Mouse (Mus musculus): ENCODE data around the gene Pou2f1. TPM values are rescaled to one million over a fixed set of nuclear protein-coding genes. Genes with fewer than 3 reads are reported as not detected.
A peak's percentile ranks its signal among the peaks of the same experiment; 100 is the strongest.

Gene Pou2f1
- polyA plus RNA-seq (2015; fragmentation: Nextera tagmentation; extraction: Ambion mirVana): 4.3 and 5.5 TPM in 2 replicates

- H3K36me3 ChIP-seq: no peaks in the 10 kb centered on the region
- H3K4me3 ChIP-seq (replicated peaks): peak within 1 kb of the TSS; percentile 99
- ATAC-seq (ENCODE audit: low read depth) (peak; percentile 91), DNase-seq (peak; percentile 96)
- peaks cover 36% of the 10 kb centered on the region for H3K4me1 ChIP-seq (replicated peaks)
- WGBS (ENCODE audit: insufficient replicate concordance): under 1% methylated on average over 42 of the region's 61 CpGs
- H3K4me2 ChIP-seq: peak within 1 kb of the TSS; percentile 99
- peak within 1 kb of the TSS; percentile 88 for H3K27ac ChIP-seq
- H3K9ac ChIP-seq: peak within 1 kb of the TSS; percentile 98
- no peaks in the 10 kb centered on the region for H3K27me3 ChIP-seq
- no peaks in the 10 kb centered on the region for H3K9me3 ChIP-seq (replicated peaks)
These were observed at the start of gene Pou2f1 for GRCm38 (mm10) chr1:166002520-166003155. Gene Pou2f1, minus strand, starts transcription at chr1:166002678.

DNA sequence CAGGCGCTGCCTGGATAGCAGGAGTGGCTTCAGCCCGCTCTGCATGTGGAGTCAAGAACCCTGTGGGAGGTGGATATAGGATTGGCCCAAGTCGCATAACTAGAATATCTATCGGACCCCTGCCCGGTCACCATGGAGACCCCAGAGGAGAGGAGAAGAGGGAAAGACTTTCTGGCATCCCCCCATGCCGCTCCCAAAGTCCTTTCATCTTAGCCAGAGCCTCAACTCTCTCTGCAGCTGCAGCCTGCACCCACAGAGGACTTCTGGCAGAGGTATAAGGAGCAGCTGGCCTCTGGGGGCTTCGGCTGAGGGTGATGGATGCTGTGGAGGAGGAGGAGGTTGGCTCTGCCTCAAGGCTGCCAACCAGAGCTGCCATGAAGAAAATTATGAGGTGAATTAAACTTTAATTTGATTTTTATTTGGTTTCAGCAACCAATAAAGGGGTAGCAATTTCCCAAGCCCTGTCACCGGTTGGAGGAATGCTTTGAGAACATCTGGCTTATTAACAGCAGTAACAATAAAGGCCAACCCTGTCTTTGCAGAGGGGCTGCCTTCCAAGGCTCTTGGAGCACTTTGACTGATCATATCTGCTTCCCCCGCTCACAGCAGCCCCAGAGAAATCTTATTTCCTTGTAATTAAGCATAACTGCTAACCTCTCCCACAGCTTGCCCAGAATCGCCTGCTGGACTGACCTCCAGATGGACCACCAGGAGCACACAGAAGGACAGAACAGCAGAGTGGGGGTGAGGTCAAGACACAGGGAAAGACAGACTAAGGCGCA lies 46.8 kb upstream of the Pou2f1 start:
- ATAC-seq (ENCODE audit: low read depth): no peak
- peaks cover 19% of the 10 kb centered on the region for H3K4me1 ChIP-seq (replicated peaks)
- no peaks in the 10 kb centered on the region for H3K9me3 ChIP-seq (replicated peaks)
- peaks cover 43% of the 10 kb centered on the region for H3K27me3 ChIP-seq
- H3K36me3 ChIP-seq: no peaks in the 10 kb centered on the region
- H3K4me3 ChIP-seq (replicated peaks): peak overlapping the region; percentile 39; the same call in 1 of the 2 replicates
- WGBS (ENCODE audit: insufficient replicate concordance): 25% methylated on average over 11 of the region's 11 CpGs
- H3K4me2 ChIP-seq: peak overlapping the region; percentile 65
- H3K9ac ChIP-seq: no peak overlapping the region
- DNase-seq: no peak
- no peak overlapping the region for H3K27ac ChIP-seq

- peak overlapping the region; percentile 65 for H3K4me2 ChIP-seq
- H3K27me3 ChIP-seq: peaks cover 47% of the 10 kb centered on the region
- ATAC-seq (ENCODE audit: low read depth) (no peak), DNase-seq (no peak)
- H3K36me3 ChIP-seq: no peaks in the 10 kb centered on the region
- no peak overlapping the region for H3K27ac ChIP-seq
- H3K9me3 ChIP-seq (replicated peaks): no peaks in the 10 kb centered on the region
- WGBS (ENCODE audit: insufficient replicate concordance): 1% methylated on average over 23 of the region's 23 CpGs
- no peak overlapping the region for H3K9ac ChIP-seq
- H3K4me3 ChIP-seq (replicated peaks): peak overlapping the region; percentile 39
- H3K4me1 ChIP-seq (replicated peaks): peaks cover 16% of the 10 kb centered on the region
These were observed 45.9 kb upstream of the Pou2f1 start for GRCm38 (mm10) chr1:166048230-166048911.

DNA sequence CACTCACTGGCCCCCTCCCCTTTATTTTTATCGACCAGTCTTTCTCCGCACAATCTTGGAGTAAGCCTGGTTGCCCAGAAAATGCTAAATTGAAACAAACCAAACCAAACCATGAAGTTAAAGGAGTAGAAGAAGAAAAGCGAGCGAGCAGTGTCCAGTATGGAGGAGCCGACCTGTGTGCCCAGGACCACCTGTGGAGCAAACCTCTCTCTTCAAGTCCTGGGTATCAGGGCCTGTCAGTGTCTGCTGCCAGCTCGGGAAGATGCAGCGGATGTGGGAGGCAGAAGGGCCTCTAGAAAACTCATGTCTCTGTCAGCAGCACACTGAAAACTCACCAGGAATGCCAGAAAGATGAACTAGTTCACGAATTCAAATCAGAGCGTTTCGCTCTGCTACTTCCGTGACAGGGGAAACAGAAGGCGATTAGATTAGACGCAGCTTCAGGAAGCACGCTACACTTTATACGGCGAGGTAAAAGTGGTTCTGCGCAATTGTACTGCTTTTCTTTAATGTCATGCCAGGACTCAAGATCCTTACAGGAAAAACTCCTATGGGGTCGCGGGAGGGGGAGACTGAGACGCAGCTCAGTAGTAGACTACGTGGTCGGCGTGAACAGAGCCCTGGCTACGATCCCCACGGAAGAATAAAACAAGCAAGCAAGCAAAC lies 45.2 kb upstream of the Pou2f1 start:
- Histone ChIP-seq H3K9me3 (replicated peaks) (no peaks in the 10 kb centered on the region), H3K36me3 (no peaks in the 10 kb centered on the region), H3K4me2 (peak overlapping the region; percentile 65), H3K27me3 (peaks cover 51% of the 10 kb centered on the region), H3K4me1 (replicated peaks) (peaks cover 13% of the 10 kb centered on the region), H3K9ac (no peak overlapping the region), H3K27ac (no peak overlapping the region), H3K4me3 (replicated peaks) (peak overlapping the region; percentile 39)
- WGBS (ENCODE audit: insufficient replicate concordance): 7% methylated on average over 25 of the region's 25 CpGs
- DNase-seq: no peak
- no peak for ATAC-seq (ENCODE audit: low read depth)

DNA sequence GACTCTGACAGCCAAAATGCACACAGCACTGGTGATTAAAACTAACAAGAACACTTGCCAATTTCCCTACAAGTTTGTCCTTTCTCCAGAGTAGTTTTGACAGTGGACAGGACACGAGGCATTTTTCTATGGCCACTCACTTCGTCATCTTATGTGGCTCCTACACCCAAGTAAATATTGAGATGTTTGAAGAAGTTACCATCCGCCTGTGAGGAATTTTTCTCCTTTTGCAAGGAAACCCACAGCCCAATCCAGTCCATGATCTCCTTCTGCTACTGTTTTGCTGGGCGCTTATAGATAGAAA lies 43.4 kb upstream of the Pou2f1 start:
- no peak overlapping the region for H3K9ac ChIP-seq
- no peak overlapping the region for H3K4me2 ChIP-seq

GRCm38 (mm10) chr1:166045060-166045893 lies 42.8 kb upstream of the Pou2f1 start:
- Histone ChIP-seq H3K4me1 (replicated peaks) (peaks cover 13% of the 10 kb centered on the region), H3K27ac (no peak overlapping the region)
- DNase-seq: no peak

More for the DNA sequence above, 43.4 kb upstream of the Pou2f1 start:
- ATAC-seq (ENCODE audit: low read depth): no peak
- H3K36me3 ChIP-seq: no peaks in the 10 kb centered on the region
- DNase-seq: no peak
- H3K4me3 ChIP-seq (replicated peaks): no peak overlapping the region
- peaks cover 13% of the 10 kb centered on the region for H3K4me1 ChIP-seq (replicated peaks)
- H3K27ac ChIP-seq: no peak overlapping the region
- 58% methylated on average over 4 of the region's 4 CpGs for WGBS (ENCODE audit: insufficient replicate concordance)
- peaks cover 55% of the 10 kb centered on the region for H3K27me3 ChIP-seq
- no peaks in the 10 kb centered on the region for H3K9me3 ChIP-seq (replicated peaks)

DNA sequence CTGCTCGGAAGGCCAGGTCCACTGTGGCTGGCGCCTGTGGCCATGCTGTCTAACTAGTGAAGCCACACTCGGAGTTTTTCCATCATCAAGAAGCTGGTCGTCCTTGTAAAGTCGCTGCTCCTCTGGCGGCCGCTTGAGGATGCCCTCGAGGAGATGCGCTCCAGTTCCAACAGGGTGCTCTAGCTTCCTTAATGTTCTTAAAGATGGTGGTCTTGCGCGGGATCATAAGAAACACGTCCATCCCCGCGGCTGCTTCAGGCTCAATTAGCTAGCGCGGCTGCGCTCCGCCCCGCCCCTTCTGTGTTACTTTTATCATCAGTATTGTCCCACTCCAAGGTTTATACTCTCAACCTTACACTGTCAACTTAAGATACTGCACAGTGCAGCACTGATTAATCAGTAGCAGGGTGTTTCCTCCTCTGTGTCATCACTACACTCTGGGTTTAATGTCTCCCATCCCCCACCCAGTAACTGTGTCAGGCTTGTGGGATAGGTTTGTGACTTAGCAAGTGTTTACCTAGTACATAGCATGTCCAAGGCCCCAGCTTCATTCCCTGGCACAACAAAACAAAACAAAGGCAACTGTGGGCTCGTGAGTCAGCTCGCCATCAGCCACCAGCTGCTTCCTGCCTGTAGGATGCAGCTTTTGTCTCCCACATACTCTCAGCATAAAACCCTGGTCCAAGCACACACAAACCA lies 41.1 kb upstream of the Pou2f1 start:
- no peaks in the 10 kb centered on the region for H3K36me3 ChIP-seq
- peaks cover 11% of the 10 kb centered on the region for H3K4me1 ChIP-seq (replicated peaks)
- WGBS (ENCODE audit: insufficient replicate concordance): 49% methylated on average over 21 of the region's 21 CpGs
- peaks cover 43% of the 10 kb centered on the region for H3K27me3 ChIP-seq
- no peak overlapping the region for H3K9ac ChIP-seq
- no peaks in the 10 kb centered on the region for H3K9me3 ChIP-seq (replicated peaks)
- H3K4me3 ChIP-seq (replicated peaks): no peak overlapping the region
- no peak overlapping the region for H3K27ac ChIP-seq
- H3K4me2 ChIP-seq: no peak overlapping the region
- DNase-seq (no peak), ATAC-seq (ENCODE audit: low read depth) (peak; percentile 31; the same call in 1 of the 2 replicates)

More at GRCm38 (mm10) chr1:166045060-166045893, 42.8 kb upstream of the Pou2f1 start:
- Histone ChIP-seq H3K4me3 (replicated peaks) (no peak overlapping the region), H3K36me3 (no peaks in the 10 kb centered on the region), H3K27me3 (peaks cover 55% of the 10 kb centered on the region), H3K9me3 (replicated peaks) (no peaks in the 10 kb centered on the region), H3K9ac (no peak overlapping the region), H3K4me2 (no peak overlapping the region)
- ATAC-seq (ENCODE audit: low read depth): no peak
- WGBS (ENCODE audit: insufficient replicate concordance): 42% methylated on average over 14 of the region's 14 CpGs

DNA sequence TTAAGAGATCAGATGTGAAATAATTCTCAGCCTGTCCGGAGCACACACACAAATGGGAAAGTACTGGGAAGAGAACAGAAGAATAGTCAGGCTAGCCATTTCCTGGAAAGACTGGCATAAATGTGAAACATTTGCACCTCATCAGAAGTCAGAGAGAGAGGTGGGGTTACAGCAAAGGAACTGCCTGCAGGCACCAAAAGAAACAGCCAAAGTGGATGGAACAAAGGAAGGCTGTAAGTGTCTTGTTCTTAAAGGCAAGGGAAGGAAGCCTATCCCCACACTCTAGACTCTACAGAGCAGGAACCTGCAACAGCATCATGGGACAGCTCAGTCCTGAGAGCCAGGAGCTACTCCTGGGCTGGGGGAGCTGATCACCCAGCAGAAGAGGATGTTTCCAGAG lies 39.0 kb upstream of the Pou2f1 start:
- 58% methylated on average over 1 of the region's 1 CpGs for whole genome bisulfite sequencing (ENCODE audit: insufficient replicate concordance)
- Histone ChIP-seq H3K4me1 (replicated peaks) (no peaks in the 10 kb centered on the region; the same call in 1 of the 2 replicates), H3K36me3 (no peaks in the 10 kb centered on the region), H3K4me2 (no peak overlapping the region), H3K4me3 (replicated peaks) (no peak overlapping the region), H3K9ac (no peak overlapping the region), H3K27me3 (peaks cover 22% of the 10 kb centered on the region), H3K9me3 (replicated peaks) (no peaks in the 10 kb centered on the region), H3K27ac (no peak overlapping the region)
- DNase-seq (no peak), ATAC-seq (ENCODE audit: low read depth) (no peak)

DNA sequence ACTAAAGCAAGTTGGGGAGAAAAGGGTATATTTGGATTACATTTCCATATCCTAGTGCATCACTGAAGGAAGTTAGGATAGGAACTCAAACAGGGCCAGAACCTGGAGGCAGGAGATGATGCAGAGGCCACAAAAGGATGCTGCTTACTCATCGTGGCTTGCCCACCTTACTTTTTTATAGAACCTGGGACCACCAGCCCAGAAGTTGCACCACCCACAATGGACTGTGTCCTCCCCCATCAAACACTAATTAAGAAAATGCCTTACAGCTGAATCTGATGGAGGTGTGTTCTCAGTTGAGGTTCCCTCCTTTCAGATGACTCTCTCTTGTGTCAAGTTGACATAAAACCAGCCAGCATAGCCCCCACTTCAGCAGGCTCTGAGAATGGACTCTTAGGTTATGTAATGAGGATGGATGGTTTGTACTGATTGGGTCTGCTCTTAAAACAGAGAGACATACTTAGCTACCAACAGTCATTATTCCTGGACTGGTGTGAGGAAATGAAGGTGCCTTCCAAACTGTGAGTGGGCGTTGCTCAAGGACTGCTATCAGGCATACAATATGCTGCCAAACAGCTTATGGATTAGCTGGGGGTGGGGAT lies 36.4 kb upstream of the Pou2f1 start:
- H3K27me3 ChIP-seq: peaks cover 11% of the 10 kb centered on the region
- whole genome bisulfite sequencing (ENCODE audit: insufficient replicate concordance): 62% methylated on average over 2 of the region's 2 CpGs
- H3K4me1 ChIP-seq (replicated peaks): no peaks in the 10 kb centered on the region; the same call in 1 of the 2 replicates
- no peak overlapping the region for H3K9ac ChIP-seq
- H3K27ac ChIP-seq: no peak overlapping the region
- H3K36me3 ChIP-seq: no peaks in the 10 kb centered on the region
- no peak overlapping the region for H3K4me3 ChIP-seq (replicated peaks)
- no peak for ATAC-seq (ENCODE audit: low read depth)
- no peaks in the 10 kb centered on the region for H3K9me3 ChIP-seq (replicated peaks)
- H3K4me2 ChIP-seq: no peak overlapping the region
- no peak for DNase-seq

- Histone ChIP-seq H3K9ac (no peak overlapping the region), H3K4me1 (replicated peaks) (no peaks in the 10 kb centered on the region), H3K4me2 (no peak overlapping the region), H3K27ac (no peak overlapping the region), H3K4me3 (replicated peaks) (no peak overlapping the region), H3K27me3 (no peaks in the 10 kb centered on the region), H3K36me3 (no peaks in the 10 kb centered on the region), H3K9me3 (replicated peaks) (no peaks in the 10 kb centered on the region)
- WGBS (ENCODE audit: insufficient replicate concordance): 67% methylated on average over 5 of the region's 5 CpGs
- ATAC-seq (ENCODE audit: low read depth) (no peak), DNase-seq (no peak)
These were observed 32.6 kb upstream of the Pou2f1 start for GRCm38 (mm10) chr1:166035045-166035444.
